Mouse (Mus musculus): Measurements from ENCODE around the gene Crygs.
A peak's percentile ranks its signal among the peaks of the same experiment; 100 is the strongest.
"Not testable (repeated sequence)": the region's sequence is repeated elsewhere in the genome, so short reads cannot be mapped to it uniquely, and the experiment has no call there.

Gene Crygs

DNA sequence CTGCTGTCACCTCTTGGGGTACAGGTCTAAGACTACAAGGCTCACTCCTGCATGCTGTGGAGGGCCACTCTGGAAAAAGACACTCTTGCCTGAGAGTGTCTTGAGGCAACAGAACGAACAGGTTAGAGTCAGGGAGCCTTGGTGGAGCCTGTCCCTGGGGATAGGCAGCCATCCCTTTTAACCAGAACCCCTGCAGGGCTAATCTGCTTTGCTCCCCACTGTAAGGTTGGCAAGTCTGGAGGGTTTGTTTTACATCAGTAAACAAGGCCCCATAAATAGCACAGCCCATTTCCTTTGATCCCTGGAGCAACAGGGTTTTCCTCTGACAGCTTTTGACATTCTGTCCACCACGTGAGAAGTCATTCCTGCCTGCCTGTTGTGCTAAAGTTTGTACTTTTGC is 20.1 kb downstream of the Crygs start:
- no peak for DNase-seq (ENCODE audit: extremely low read depth, insufficient read length, low spot score)

DNA sequence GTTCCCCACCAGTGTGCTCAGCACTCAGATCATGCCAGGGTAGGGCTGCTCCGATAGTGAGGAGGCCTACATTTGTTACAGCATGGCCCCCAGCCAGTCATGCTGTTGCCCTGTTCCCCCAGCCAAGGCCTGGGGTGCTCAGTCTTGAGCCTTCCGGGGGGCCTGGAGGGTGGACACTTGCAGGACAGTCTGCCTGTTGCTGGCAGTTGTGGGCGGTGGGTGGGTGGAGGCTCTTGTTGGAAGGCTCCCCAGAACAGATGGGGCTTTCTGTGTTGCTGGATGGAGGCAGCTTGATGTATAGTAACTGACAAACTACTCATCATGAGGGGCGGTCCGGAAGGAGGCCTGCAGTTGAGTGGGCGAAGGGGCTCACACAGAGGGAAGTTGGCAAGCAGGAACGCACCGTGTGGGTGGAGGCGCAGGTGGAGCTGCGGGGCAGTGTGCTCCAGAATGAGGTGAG is 21.4 kb downstream of the Crygs start:
- DNase-seq (ENCODE audit: extremely low read depth, insufficient read length, low spot score): no peak

DNA sequence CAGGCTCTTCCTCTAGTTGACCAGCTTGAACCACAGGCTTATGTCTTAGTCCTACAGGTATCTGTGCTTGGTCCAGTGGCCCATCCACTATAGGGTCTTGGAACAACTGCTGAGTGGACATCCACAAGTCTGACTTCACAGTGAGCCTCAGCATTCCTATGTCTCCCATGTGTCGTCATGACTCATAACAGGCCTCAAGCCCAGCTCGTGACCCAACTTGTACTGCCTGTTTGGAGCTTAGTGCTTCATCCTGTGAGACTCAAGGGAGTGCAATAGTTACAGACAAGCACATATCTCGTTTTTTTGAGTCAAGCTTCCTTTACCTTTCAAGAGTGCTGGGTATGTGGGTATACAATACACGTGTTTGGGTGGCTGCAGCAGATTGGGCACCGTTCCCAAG is 28.7 kb downstream of the Crygs start:
- DNase-seq (ENCODE audit: extremely low read depth, insufficient read length, low spot score): peak; percentile 32

DNA sequence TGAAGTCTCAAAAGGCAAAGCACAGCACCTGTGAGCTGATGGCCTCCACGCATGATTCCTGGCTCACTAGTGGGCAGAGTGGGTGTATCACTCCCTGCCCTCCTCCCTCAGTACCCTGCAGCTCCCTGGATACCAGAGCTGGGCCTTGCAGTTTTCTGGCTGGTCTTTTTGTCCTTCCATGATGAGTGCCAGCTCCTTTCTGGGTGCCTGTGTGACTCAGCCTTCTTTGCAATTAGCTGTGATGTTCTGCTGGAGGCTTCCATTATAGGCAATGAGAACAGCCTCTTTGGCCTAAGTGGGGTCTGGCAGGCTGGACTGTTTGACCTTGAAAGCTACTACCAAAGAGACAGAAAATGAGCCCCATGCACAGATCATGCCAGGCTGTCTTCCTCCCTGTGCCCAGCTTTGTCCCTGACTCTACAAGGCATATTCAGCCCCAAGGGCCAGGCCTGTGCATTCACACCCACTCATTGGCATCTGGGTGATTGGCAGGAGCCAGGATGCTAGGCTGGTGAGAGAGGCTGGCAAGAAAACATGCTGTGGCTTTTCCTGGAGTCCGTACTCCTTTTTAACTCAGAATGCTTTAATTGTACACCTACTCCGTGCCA is 32.0 kb downstream of the Crygs start:
- DNase-seq (ENCODE audit: extremely low read depth, insufficient read length, low spot score): no peak

DNA sequence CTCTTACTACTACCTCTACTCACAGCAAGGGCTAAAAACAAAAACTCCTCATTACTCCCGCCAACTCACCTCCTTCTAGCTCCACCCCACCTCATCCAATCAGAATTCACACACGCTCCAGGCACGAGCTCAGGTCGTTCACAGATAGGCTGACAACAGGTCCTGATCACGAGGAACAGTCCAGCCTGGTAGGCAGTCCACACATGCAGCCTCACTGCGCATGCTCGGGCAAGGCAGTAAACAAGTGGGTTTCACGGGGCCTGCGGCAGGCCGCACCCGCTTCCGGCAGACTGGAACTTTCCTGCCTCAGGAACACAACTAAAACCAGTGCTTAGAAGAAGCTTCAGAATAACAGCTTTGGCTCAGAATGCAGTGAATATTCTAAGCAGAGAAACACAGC is 33.1 kb downstream of the Crygs start:
- DNase-seq (ENCODE audit: extremely low read depth, insufficient read length, low spot score): not testable (repeated sequence)

DNA sequence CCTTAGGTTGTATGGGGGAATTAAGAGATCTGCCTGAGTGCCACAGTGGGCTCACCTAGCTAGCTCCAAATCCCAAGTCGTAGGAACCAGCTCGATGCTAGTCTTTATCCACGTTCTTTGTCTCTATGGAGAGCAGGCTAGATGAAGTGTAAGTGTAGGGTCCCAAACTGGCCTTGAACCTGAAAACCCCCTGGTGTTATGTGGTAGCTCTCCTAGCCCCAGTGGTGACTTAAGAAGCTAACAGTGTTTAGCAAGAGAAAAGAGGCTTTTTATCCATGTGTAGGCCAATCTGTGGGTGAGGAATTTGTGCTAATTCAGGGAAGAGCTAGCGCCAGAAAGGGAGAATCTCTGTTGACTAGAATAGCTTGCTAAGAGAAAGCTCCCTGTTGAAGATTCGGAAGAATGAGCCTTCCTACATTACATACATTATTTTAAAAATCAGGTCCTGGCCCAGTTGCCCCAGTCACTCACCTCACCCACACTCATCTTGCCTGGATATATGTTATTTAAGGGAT is 35.8 kb downstream of the Crygs start:
- no peak for DNase-seq (ENCODE audit: extremely low read depth, insufficient read length, low spot score)

DNA sequence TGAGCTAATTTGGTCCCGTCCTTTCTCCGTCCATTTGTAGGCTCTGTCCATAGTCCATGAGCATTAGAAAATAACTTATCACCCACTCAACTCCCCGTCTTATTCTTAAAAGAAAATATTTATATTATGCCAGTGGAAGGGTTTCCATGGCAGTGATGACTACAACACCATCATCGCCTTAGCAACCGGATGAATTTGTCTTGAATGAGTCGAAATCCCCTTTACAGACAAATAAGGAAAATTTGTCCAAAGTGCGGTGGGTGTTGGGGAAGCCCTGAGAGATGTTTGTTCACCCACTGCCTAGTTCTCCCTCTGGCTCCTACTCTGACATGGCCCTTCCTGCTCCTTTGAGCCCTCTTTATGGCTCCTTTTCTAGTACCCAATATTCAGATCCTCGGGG is 42.7 kb downstream of the Crygs start:
- no peak for DNase-seq (ENCODE audit: extremely low read depth, insufficient read length, low spot score)

DNA sequence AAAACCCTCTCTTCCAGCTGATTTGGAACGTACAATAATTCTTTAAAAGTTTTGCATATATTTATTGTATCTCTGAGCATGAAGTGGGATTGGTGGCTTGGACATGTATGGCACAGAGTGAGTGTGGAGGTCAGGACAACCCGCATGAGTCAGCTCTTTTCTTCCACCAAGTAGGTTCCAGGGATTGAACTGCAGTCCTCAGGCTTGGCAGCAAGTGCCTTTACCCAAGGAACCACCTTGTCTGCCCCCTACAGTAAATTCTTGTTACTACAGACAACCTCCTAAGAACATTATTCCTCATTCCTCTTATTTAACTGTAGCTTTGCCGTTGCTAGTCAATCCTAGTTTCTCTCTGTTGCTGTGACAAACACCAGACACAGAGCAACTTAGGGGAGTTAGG is 44.0 kb downstream of the Crygs start:
- DNase-seq (ENCODE audit: extremely low read depth, insufficient read length, low spot score): no peak

DNA sequence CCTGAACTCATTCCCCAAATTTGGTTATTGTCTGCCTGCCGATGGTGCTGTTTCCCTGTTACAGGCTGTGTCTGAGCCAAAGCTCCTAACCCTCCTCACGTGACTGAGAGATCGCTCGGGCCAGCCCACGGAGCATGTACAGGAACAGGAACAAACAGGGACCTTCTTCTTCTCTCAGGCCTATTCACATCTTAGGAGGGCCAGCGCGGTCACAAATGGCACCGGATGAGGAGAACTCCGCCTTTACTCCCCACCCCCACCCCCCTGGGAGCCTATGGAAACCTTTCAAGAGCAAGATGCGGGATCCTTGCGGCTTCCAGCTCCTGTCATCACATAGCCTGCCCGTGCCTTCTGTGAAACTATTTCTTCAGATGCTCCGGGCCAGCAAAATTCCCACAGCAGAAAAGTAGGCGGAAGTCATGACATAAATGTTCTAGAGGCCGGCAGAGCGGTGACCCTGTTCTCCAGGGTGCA is 44.6 kb downstream of the Crygs start:
- no peak for DNase-seq (ENCODE audit: extremely low read depth, insufficient read length, low spot score)

DNA sequence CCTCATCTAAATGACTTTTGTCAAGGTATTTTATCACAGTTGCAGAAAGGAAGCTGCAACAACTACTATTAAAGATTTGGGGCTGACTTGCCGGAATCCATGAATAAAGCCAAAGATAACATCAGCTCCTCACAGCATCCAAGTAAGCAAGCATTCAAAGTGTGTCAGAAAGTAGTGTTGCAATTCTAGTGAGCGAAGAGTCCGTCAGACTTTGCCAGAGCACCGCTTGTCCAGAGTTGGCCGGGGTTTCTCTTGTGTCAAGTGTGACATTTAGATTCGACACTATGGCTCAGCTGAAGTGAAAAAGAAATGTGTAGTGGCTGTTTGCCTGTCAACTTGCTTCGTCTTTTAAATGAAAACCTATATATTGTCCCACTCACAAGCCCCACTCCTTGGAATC is 45.8 kb downstream of the Crygs start:
- no peak for DNase-seq (ENCODE audit: extremely low read depth, insufficient read length, low spot score)

Data from 3134 (cell line).